Mouse (Mus musculus) thymus, postnatal 14 days (tissue): Measurements from ENCODE around the gene Zmat3.

ENCODE experiments used
- DNase-seq: peaks from one replicate; pipeline ENCODE4 v3.0.0; 2021

Gene Zmat3

GRCm38 (mm10) chr3:32367516-32367915 lies 1.7 kb upstream of the Zmat3 start:
- no peak for DNase-seq

- DNase-seq, result peak; percentile 32
Measured at GRCm38 (mm10) chr3:32366246-32366734, 476 bp upstream of the Zmat3 start.

- no peak for DNase-seq
Measured at GRCm38 (mm10) chr3:32364841-32365545, 821 bp downstream of the Zmat3 start.

GRCm38 (mm10) chr3:32364195-32364594 lies 1.6 kb downstream of the Zmat3 start:
- DNase-seq, result no peak

GRCm38 (mm10) chr3:32361221-32361620 lies 4.6 kb downstream of the Zmat3 start:
- DNase-seq, result no peak

GRCm38 (mm10) chr3:32347881-32348280 lies 17.9 kb downstream of the Zmat3 start:
- no peak for DNase-seq

GRCm38 (mm10) chr3:32345249-32345648 lies 20.6 kb downstream of the Zmat3 start:
- DNase-seq, result no peak

- no peak for DNase-seq
Measured at GRCm38 (mm10) chr3:32344825-32345224, 21.0 kb downstream of the Zmat3 start.

GRCm38 (mm10) chr3:32343371-32343770 lies 22.4 kb downstream of the Zmat3 start:
- DNase-seq, result no peak

- DNase-seq, result no peak
Measured at GRCm38 (mm10) chr3:32341434-32341833, 24.4 kb downstream of the Zmat3 start.

- no peak for DNase-seq
Measured at GRCm38 (mm10) chr3:32338231-32338630, 27.6 kb downstream of the Zmat3 start.

- DNase-seq, result no peak
Measured at GRCm38 (mm10) chr3:32337770-32338169, 28.0 kb downstream of the Zmat3 start.

GRCm38 (mm10) chr3:32334901-32335300 lies 30.9 kb downstream of the Zmat3 start:
- no peak for DNase-seq

- DNase-seq, result peak; percentile 71
Measured at GRCm38 (mm10) chr3:32333456-32334086, 32.2 kb downstream of the Zmat3 start.

GRCm38 (mm10) chr3:32317901-32318416 lies 47.9 kb downstream of the Zmat3 start:
- DNase-seq, result no peak

GRCm38 (mm10) chr3:32317165-32317900 lies 48.5 kb downstream of the Zmat3 start:
- DNase-seq, result peak; percentile 30

- no peak for DNase-seq
Measured at GRCm38 (mm10) chr3:32314746-32315145, 51.1 kb downstream of the Zmat3 start.

GRCm38 (mm10) chr3:32304171-32304570 lies 61.6 kb downstream of the Zmat3 start:
- no peak for DNase-seq

GRCm38 (mm10) chr3:32292001-32292400 lies 73.8 kb downstream of the Zmat3 start:
- no peak for DNase-seq
